Mouse (Mus musculus) Patski (cell line): ENCODE results near the gene Irak3. TPM values are rescaled to one million over a fixed set of nuclear protein-coding genes. Genes with fewer than 3 reads are reported as not detected.
"Not testable (repeated sequence)": the region's sequence is repeated elsewhere in the genome, so short reads cannot be mapped to it uniquely, and the experiment has no call there.

Experiments
- ATAC-seq: fragments of 100-300 bp; one replicate; pipeline ENCODE4 v1.8.0; 2021
- CTCF ChIA-PET: fragments of 350-600 bp; sonication (Branson Sonifier 250); formaldehyde crosslinking; loops from one replicate; lab custom pipeline; 2022; ENCODE audit warnings: inconsistent platforms; lab: Charles Lee
- POLR2A ChIA-PET: fragments of 350-600 bp; sonication (Branson Sonifier 250); formaldehyde crosslinking; loops from one replicate; lab custom pipeline; 2022; ENCODE audit warnings: antibody characterized with exemption, inconsistent platforms; lab: Charles Lee
- DNase-seq: peaks from one replicate; pipeline ENCODE4 v3.0.0-alpha.2; 2011; ENCODE audit warnings: low read depth, low spot score
- H3K27me3 ChIP-seq: fragments of 371-371 bp; one replicate; pipeline ENCODE4 v1.5.1; 2021
- CTCF ChIP-seq: fragments of 100-300 bp; IDR thresholded peaks from one replicate; pipeline ENCODE4 v1.5.1; 2021
- in situ Hi-C: fragments of 300-500 bp; cut with MboI; formaldehyde crosslinking; loops from 3 replicates; pipeline ENCODE4 v1.11.1; 2018; ENCODE audit warnings: low pct_unique_long_range_greater_than_20kb, mixed read lengths
- polyA plus RNA-seq: library from polyadenylated mRNA; unstranded; gene quantifications from one replicate; pipeline ENCODE4 v1.2.3, GENCODE M21; 2021

The Irak3 gene
- polyA plus RNA-seq, 1 experiment from 2014 or later, result 0.21 TPM

DNA sequence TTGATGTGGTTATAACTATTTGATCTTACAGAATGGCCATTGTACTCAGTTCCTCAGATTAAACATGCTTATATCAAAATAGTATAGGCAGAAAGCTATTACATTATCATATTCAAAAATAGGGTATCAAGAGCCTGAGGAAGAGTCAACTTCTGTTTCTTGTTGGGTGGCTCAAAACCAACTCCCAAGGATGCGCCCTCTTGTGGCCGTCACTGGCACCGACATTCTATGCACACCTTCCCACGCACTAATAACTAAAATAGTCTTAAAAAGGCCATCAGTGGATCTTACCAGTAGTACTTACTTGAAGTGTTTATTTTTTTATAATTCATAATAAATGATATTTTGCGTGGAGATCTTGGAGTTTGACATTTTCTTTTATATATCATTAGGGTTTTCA, 29.8 kb upstream of the Irak3 start:
- ChIA-PET CTCF (interaction anchor here (1.2 to 4.1 kb wide), 7 partner anchors 9 to 644 kb away, joined by 3 to 30 read pairs (median 6); no protein-coding TSS in a partner anchor), POLR2A (no interaction called here)
- peak; percentile 80 for TF ChIP-seq CTCF
- in situ Hi-C loops, result no loop called here
- H3K27me3 ChIP-seq, result peaks cover 4% of the 10 kb centered on the region
- ATAC-seq (no peak), DNase-seq (no peak)

DNA sequence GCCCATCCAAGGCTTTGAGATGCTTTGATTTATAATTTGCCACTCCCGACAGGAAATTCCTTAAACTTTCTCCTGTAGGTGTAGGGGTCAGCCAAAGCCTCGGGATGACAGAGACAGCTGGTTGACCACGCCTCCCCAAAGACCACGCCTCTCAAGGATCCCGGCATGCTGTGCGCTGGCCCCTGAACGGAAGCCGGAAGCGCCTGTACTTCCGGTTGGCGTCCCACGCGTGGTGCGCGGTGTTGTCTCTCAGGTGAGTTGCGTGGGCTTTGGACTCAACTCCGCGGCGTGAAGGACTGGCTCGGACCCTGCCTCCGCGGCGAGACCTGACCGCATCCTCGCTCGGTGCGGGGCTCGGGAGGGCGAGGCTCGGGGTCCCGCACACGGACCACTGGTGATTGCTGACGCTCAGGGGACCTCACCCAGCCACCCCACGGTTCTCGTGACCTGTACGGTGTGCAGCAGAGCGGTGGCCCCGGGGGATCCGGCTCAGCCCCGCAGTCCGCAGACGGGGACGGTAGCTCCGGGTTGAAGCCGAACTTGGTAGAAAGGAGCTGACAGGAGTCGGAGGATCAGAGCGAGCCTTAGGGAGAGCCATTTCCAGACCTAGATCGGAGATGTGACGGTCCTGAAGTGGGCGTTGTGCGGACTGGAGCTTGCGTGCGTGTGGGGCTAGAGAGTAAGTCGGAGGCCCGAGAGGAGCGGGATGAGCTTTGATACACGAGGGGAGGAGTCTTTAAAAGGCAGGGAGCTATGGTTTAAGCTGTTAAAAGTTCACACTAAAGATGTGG, 25.1 kb upstream of the Irak3 start, which contains the start of gene Llph:
Gene Llph (plus strand): TSS at position 200 of the 791 bp plus-strand sequence.
- H3K27me3 ChIP-seq, result no peaks in the 10 kb centered on the region
- TF ChIP-seq CTCF, result no peak
- ChIA-PET CTCF (interaction anchor here (0.8 to 1.6 kb wide), 3 partner anchors 10 to 53 kb away, joined by 3 to 4 read pairs (median 3); no protein-coding TSS in a partner anchor), POLR2A (interaction anchor here (0.7 to 0.9 kb wide), 3 partner anchors 13 to 15 kb away, joined by 3 read pairs; no protein-coding TSS in a partner anchor)
- ATAC-seq, result peak; percentile 90
- DNase-seq, result no peak
- in situ Hi-C loops, result no loop called here

DNA sequence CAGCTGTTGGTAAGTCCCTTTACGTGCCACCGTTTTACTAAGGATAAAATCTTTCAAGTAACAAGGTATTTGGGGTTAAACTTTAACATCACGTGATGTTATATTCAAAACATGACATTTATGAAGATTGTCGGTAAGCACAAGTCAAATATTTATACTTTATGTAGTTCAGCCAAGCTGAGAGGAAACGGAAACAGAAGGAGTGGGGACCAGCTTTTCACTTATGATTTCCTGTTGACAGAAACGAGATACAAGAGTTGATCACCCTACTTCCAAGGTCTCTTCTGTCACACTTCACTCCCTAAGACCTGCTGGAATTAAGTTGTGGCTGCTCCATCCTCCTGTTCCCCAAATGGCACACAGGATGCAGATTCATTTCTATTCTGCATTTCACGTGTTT, 18.8 kb upstream of the Irak3 start:
- ATAC-seq, result no peak
- DNase-seq, result no peak
- in situ Hi-C loops, result no loop called here
- CTCF ChIA-PET, result interaction anchor here (1.3 kb wide), 1 partner anchor 35 kb away, joined by 4 read pairs; no protein-coding TSS in a partner anchor
- TF ChIP-seq CTCF, result no peak
- H3K27me3 ChIP-seq, result no peaks in the 10 kb centered on the region
- POLR2A ChIA-PET, result no interaction called here

DNA sequence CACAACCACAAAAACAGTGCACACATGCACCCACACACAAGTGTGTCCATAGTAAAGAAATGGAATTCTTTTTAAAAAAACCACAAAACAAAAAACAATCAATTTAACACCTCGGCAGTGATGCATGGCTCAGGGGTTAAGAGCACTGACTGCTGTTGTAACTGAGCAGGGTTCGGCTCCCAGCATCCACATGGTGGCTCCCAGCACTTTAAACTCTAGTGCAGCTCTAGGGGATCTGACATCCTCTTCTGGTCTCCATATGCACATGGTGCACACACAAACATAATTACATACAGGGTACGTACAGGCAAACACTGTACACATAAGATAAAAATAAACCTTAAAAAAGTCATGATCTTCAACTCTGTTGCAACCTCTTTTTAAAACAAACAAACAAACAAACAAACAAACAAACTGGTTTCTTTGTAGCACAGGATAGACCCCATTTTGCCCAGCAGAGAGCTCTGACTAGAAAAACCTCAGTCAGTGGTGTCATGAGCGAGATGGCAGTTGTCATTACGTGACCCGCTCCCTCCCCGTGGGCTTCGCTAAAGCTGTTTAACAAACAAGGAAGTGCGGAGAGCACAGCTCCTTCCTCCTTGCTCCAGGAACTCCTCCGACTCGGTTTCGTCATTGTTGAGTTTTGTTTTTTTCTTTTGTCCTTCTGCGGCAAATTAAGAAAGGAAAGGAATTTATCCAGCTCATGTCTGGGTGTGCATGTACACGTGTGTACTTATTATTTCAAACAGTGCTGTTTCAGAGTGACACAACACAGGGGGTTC, 17.8 kb upstream of the Irak3 start:
- in situ Hi-C loops, result no loop called here
- no peak for TF ChIP-seq CTCF
- no peak for DNase-seq
- ATAC-seq, result no peak
- ChIA-PET POLR2A (no interaction called here), CTCF (interaction anchor here (1.3 to 1.8 kb wide), 2 partner anchors 14 to 34 kb away, joined by 4 to 6 read pairs; no protein-coding TSS in a partner anchor)
- H3K27me3 ChIP-seq, result no peaks in the 10 kb centered on the region

DNA sequence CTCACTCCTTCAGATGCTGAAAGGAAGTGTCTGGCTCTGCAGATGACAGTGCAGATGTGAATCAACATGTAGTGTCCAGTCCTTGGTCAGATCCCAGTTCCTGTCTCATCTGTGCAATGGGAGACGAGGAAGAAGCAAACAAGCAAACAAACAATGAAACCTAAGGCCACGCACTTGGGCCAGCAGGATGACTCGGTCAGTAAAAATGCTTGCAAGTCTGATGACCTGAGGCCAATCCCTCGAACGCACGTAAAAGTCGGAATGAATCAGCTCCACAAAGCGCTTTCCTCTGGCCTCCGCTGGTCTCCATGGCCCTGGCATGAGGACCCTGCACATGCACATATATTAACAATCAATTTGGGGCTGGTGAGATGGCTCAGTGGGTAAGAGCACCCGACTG, 17.1 kb upstream of the Irak3 start:
- ChIA-PET CTCF (interaction anchor here (1.8 kb wide), 1 partner anchor 15 kb away, joined by 6 read pairs; no protein-coding TSS in a partner anchor), POLR2A (no interaction called here)
- TF ChIP-seq CTCF, result no peak
- DNase-seq (no peak), ATAC-seq (no peak)
- in situ Hi-C loops, result no loop called here
- no peaks in the 10 kb centered on the region for H3K27me3 ChIP-seq

DNA sequence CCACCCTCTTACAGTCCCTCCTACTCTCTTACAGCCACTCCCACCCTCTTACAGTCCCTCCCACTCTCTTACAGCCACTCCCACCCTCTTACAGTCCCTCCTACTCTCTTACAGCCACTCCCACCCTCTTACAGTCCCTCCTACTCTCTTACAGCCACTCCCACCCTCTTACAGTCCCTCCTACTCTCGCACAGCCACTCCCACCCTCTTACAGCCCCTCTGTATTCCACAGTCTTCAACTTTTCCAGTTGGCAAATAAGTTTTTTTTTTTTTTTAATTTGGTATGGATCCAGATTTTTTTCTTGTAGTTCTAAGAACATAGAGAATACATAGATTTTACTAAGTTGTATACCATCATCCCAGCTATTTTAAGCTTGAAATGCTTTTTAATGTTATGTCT, 15.2 kb upstream of the Irak3 start:
- CTCF ChIA-PET, DNase-seq, H3K27me3 ChIP-seq, in situ Hi-C loops, ATAC-seq: not testable (repeated sequence)
- POLR2A ChIA-PET, result interaction anchor here (0.7 kb wide), 1 partner anchor 55 kb away, joined by 3 read pairs; no protein-coding TSS in a partner anchor

DNA sequence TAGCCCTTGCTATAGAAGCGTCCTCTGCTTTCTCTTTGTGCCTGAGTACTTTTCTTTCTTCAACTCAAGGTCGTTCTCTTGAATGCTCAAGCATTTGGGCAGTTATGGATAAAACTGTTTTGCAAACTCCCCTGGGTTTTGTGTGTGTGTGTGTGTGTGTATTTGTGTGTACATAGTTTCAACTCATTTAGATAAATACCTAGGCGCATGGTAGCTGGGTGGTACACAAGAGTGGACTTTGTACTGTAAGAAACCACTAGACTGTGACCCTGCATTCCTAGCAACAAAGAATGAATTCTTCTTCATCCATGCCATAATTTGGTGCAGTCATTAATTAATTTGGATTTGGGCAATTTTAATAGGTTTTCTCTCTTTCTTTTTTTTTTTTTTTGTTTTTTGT, 8.2 kb upstream of the Irak3 start:
- in situ Hi-C loops, result no loop called here
- DNase-seq (no peak), ATAC-seq (no peak)
- ChIA-PET CTCF (no interaction called here), POLR2A (no interaction called here)
- peaks cover 4% of the 10 kb centered on the region for H3K27me3 ChIP-seq
- no peak for TF ChIP-seq CTCF

DNA sequence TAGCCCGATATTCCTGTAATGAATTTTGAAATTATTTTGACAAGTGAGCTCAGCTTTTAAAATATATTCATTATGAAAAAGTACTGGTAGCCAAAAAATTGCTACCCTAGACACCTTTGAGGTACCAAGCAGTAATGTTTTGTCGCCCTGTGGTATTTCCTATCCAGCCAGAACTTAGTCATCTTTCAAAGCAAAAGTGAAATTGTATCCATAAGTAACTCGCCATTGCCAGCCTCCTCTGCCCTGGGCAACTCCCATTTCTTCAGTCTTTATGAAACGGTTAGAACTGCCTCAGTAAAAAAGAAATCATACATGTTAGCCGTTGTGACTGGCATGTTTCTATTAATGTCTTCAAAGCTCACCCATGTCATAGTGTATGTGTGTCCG, 7.6 kb upstream of the Irak3 start:
- ChIA-PET POLR2A (interaction anchor here (0.6 to 0.7 kb wide), 2 partner anchors 137 to 1216 kb away, joined by 3 read pairs; no protein-coding TSS in a partner anchor), CTCF (no interaction called here)
- DNase-seq (no peak), ATAC-seq (peak; percentile 34)
- H3K27me3 ChIP-seq, result peaks cover 4% of the 10 kb centered on the region
- in situ Hi-C loops, result no loop called here
- TF ChIP-seq CTCF, result no peak

DNA sequence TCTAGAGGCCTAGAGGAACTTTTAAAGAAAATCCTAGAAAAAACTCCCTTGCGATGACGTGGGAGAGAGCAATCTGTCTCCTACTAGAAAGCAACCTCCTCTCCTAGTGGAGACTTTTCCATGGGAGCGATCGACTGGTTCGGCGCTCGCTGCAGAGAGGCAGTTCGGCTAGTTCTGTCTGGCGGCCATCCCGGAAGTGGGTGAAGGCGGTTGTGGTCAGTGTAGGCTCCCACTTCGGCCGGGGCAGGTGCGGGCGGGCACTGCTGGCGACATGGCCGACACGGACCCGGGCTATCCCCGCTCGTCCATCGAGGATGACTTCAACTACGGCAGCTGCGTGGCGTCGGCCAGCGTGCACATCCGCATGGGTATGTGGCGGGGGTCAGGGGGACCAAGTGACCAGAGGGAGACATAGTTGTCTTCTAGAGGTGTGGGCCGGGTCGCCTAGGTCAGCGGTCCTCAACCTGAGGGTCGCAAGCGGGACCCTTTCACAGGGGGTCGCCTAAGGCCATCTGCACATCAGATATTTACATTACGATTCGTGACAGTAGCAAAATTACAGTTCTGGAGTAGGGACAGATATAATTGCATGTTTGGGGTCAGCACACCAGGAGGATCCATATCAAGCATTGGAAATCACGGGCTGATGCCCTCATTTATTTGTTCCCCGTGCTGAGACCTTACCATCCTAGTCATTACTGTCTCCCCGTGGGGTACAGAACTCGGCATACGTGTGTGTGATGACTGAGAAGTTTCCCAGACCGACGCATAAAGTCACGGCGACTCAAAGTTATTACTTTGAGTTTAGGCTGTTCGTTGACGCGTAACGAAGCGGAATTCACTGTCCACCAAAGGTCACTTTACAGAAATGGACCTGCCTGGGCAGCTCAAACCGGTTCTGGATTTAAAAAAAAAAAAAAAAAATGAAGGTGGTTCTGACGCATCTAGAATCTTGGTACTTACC, 6.9 kb upstream of the Irak3 start:
- no peak for DNase-seq
- peaks cover 4% of the 10 kb centered on the region for H3K27me3 ChIP-seq
- no peak for TF ChIP-seq CTCF
- POLR2A ChIA-PET, result interaction anchor here (0.6 to 0.7 kb wide), 2 partner anchors 137 to 1217 kb away, joined by 3 read pairs; no protein-coding TSS in a partner anchor
- in situ Hi-C loops, result no loop called here
- CTCF ChIA-PET, result no interaction called here
- peak; percentile 89 for ATAC-seq

DNA sequence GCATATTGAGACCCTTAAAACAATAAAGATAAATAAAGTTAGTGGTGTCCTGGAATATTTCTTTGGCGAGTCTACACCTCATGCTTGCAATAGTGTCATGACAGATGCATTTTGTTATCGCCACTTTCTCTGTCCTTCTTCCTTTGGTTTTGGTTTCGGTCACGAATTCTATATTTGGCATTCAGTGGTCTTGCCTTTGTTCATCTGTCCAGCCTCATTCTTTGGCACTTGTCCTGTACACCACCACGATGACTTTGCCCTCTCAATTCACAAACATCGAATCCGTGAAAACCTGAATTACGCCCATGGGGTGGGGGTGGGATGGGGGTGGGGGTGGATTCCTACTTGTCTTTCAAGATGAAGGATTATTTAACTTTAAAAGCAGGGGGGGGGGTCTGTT, 6.1 kb upstream of the Irak3 start:
- DNase-seq, result no peak
- POLR2A ChIA-PET, result no interaction called here

More for the DNA sequence above, 6.1 kb upstream of the Irak3 start:
- in situ Hi-C loops, result no loop called here
- TF ChIP-seq CTCF, result no peak
- peaks cover 4% of the 10 kb centered on the region for H3K27me3 ChIP-seq
- CTCF ChIA-PET, result no interaction called here
- no peak for ATAC-seq
